8 mouse cellular contexts compared by ENCODE assay signal in genomic region chr19:4147782-4148490, GRCm38 (mm10). TPM values are rescaled to one million over a fixed set of nuclear protein-coding genes. Genes with fewer than 3 reads are reported as not detected.
A peak's percentile ranks its signal among the peaks of the same experiment; 100 is the strongest.
DNase-seq lines count a peak whose midpoint lies in the region; ATAC-seq lines count a peak whose summit lies in the region.

No protein-coding gene starts in this region.

- peak overlapping the region; percentile 76 for H3K27ac ChIP-seq in brown adipose tissue, adult 24 weeks (replicated peaks; ENCODE audit: low read depth, low read length)
- H3K27ac ChIP-seq in hindbrain, embryonic 12.5 days: peak overlapping the region; percentile 67; the same call in 1 of the 2 replicates
- peak overlapping the region; percentile 44; the same call in 1 of the 2 replicates for H3K27ac ChIP-seq in midbrain, embryonic 13.5 days

- peak overlapping the region; percentile 89 for H3K4me2 ChIP-seq in hindbrain, embryonic 12.5 days (replicated peaks)
- peak overlapping the region; percentile 94 for H3K4me2 ChIP-seq in midbrain, embryonic 13.5 days (replicated peaks)

- peak; percentile 12 for DNase-seq in kidney, adult 11 months
- DNase-seq in kidney, postnatal 10 days: no peak
- no peak for DNase-seq in frontal cortex, postnatal 25 days (ENCODE audit: low spot score in 2 of 2)
- DNase-seq in frontal cortex, postnatal 14 days (ENCODE audit: low spot score in 2 of 2): no peak
- no peak for DNase-seq in left cerebral cortex, adult 9 months (ENCODE audit: low spot score in 2 of 2)

- peak overlapping the region; percentile 92 for H3K9ac ChIP-seq in hindbrain, embryonic 12.5 days
- H3K9ac ChIP-seq in midbrain, embryonic 13.5 days (replicated peaks): peak overlapping the region; percentile 92

- peaks cover 29% of the 10 kb centered on the region for H3K36me3 ChIP-seq in hindbrain, embryonic 12.5 days
- peaks cover 28% of the 10 kb centered on the region for H3K36me3 ChIP-seq in midbrain, embryonic 13.5 days

- peaks cover 50% of the 10 kb centered on the region for H3K4me1 ChIP-seq in brown adipose tissue, adult 24 weeks (ENCODE audit: control insufficient read depth, insufficient read depth, insufficient read length, low read length)
- peaks cover 26% of the 10 kb centered on the region for H3K4me1 ChIP-seq in hindbrain, embryonic 12.5 days
- peaks cover 35% of the 10 kb centered on the region for H3K4me1 ChIP-seq in midbrain, embryonic 13.5 days (replicated peaks)

- peak overlapping the region; percentile 32 for H3K4me3 ChIP-seq in brown adipose tissue, adult 24 weeks (ENCODE audit: insufficient read depth, low read depth, low read length)
- H3K4me3 ChIP-seq in hindbrain, embryonic 12.5 days: peak overlapping the region; percentile 87
- peak overlapping the region; percentile 90 for H3K4me3 ChIP-seq in midbrain, embryonic 13.5 days (replicated peaks)

- no peaks in the 10 kb centered on the region for H3K9me3 ChIP-seq in hindbrain, embryonic 12.5 days (replicated peaks)
- no peaks in the 10 kb centered on the region for H3K9me3 ChIP-seq in midbrain, embryonic 13.5 days

- ATAC-seq in hindbrain, embryonic 12.5 days (ENCODE audit: low FRiP score): peak; percentile 33
- peak; percentile 51 for ATAC-seq in midbrain, embryonic 13.5 days

- WGBS in hindbrain, embryonic 12.5 days: 37% methylated on average over 9 of the region's 9 CpGs
- 31% methylated on average over 9 of the region's 9 CpGs for WGBS in midbrain, embryonic 13.5 days

- H3K27me3 ChIP-seq in hindbrain, embryonic 12.5 days: no peaks in the 10 kb centered on the region
- no peaks in the 10 kb centered on the region for H3K27me3 ChIP-seq in midbrain, embryonic 13.5 days

RNA-seq across cellular contexts. Expression of gene Coro1b, which starts 0.5 kb away (rescaled TPM):
- 103 and 112 TPM in 2 replicates for polyA plus RNA-seq in brown adipose tissue, adult 24 weeks (2012; ENCODE audit: insufficient read depth, insufficient read length, missing spikeins)
- polyA plus RNA-seq in hindbrain, embryonic 12.5 days (2016; fragmentation: Nextera tagmentation; extraction: Ambion mirVana): 128 and 131 TPM in 2 replicates
- 121 and 127 TPM in 2 replicates for polyA plus RNA-seq in midbrain, embryonic 13.5 days (2015; fragmentation: Nextera tagmentation; extraction: Ambion mirVana)

RNA-seq across cellular contexts. Expression of gene Cabp4, which starts 4.1 kb away (rescaled TPM):
- not detected in 2 replicates for polyA plus RNA-seq in brown adipose tissue, adult 24 weeks (2012; ENCODE audit: insufficient read depth, insufficient read length, missing spikeins)
- polyA plus RNA-seq in hindbrain, embryonic 12.5 days (2016; fragmentation: Nextera tagmentation; extraction: Ambion mirVana): 0.16 and 0.39 TPM in 2 replicates
- 0.19 and 0.34 TPM in 2 replicates for polyA plus RNA-seq in midbrain, embryonic 13.5 days (2015; fragmentation: Nextera tagmentation; extraction: Ambion mirVana)

RNA-seq across cellular contexts. Expression of gene Ptprcap, which starts 5.5 kb away (rescaled TPM):
- 1.3 and 3.3 TPM in 2 replicates for polyA plus RNA-seq in brown adipose tissue, adult 24 weeks (2012; ENCODE audit: insufficient read depth, insufficient read length, missing spikeins)
- polyA plus RNA-seq in hindbrain, embryonic 12.5 days (2016; fragmentation: Nextera tagmentation; extraction: Ambion mirVana): 1.0 and 1.2 TPM in 2 replicates
- polyA plus RNA-seq in midbrain, embryonic 13.5 days (2015; fragmentation: Nextera tagmentation; extraction: Ambion mirVana): 0.24 and 0.50 TPM in 2 replicates

RNA-seq across cellular contexts. Expression of gene Gpr152, which starts 8.3 kb away (rescaled TPM):
- not detected in 2 replicates for polyA plus RNA-seq in brown adipose tissue, adult 24 weeks (2012; ENCODE audit: insufficient read depth, insufficient read length, missing spikeins)
- 0.05 TPM in 1 of 2 replicates, not detected in the other for polyA plus RNA-seq in hindbrain, embryonic 12.5 days (2016; fragmentation: Nextera tagmentation; extraction: Ambion mirVana)
- 0.05 and 0.08 TPM in 2 replicates for polyA plus RNA-seq in midbrain, embryonic 13.5 days (2015; fragmentation: Nextera tagmentation; extraction: Ambion mirVana)

RNA-seq across cellular contexts. Expression of gene Rps6kb2, which starts 15.2 kb away (rescaled TPM):
- polyA plus RNA-seq in brown adipose tissue, adult 24 weeks (2012; ENCODE audit: insufficient read depth, insufficient read length, missing spikeins): 17.2 and 17.7 TPM in 2 replicates
- 64.8 and 68.2 TPM in 2 replicates for polyA plus RNA-seq in hindbrain, embryonic 12.5 days (2016; fragmentation: Nextera tagmentation; extraction: Ambion mirVana)
- polyA plus RNA-seq in midbrain, embryonic 13.5 days (2015; fragmentation: Nextera tagmentation; extraction: Ambion mirVana): 60.5 and 62.9 TPM in 2 replicates

Comparison
In these comparisons a context has a peak if more than half of its experiments do, and no peak if none do; other contexts are left out.
1. H3K4me3 ChIP-seq: peak in every context shown above with its lines; median percentile 90 in midbrain, embryonic 13.5 days; 87 in hindbrain, embryonic 12.5 days; 32 in brown adipose tissue, adult 24 weeks.